Mouse (Mus musculus) kidney, embryonic 16.5 days (tissue): ENCODE results near the gene Gm17455. TPM values are rescaled to one million over a fixed set of nuclear protein-coding genes. Genes with fewer than 3 reads are reported as not detected.

Source experiments
- ATAC-seq: fragments of 200-750 bp; cut with Nextera tagmentation; 2 replicates; pipeline ENCODE4 v1.8.0; 2017; ENCODE audit warnings: moderate TSS enrichment; ENCODE audit not compliant: low FRiP score, low TSS enrichment
- H3K27ac ChIP-seq: fragments of 300-500 bp; sonication (generic); 2 replicates; pipeline ENCODE4 v1.5.1; 2014; ENCODE audit warnings: low read length
- H3K27me3 ChIP-seq: fragments of 300-500 bp; sonication (generic); 2 replicates; pipeline ENCODE4 v1.6.1; 2014; ENCODE audit warnings: low read length, control low read depth, mixed read lengths; ENCODE audit not compliant: insufficient read depth
- H3K36me3 ChIP-seq: fragments of 300-500 bp; sonication (generic); 2 replicates; pipeline ENCODE4 v1.6.1; 2014; ENCODE audit warnings: low read length, control low read depth, mixed read lengths; ENCODE audit not compliant: insufficient read depth
- H3K4me1 ChIP-seq: fragments of 300-500 bp; sonication (generic); 2 replicates; pipeline ENCODE4 v1.6.1; 2014; ENCODE audit warnings: low read length, control low read depth, mixed read lengths; ENCODE audit not compliant: insufficient read depth
- H3K4me2 ChIP-seq: fragments of 300-500 bp; sonication (generic); replicated peaks from 2 replicates; pipeline ENCODE4 v1.6.1; 2014; ENCODE audit warnings: low read depth, low read length
- H3K4me3 ChIP-seq: fragments of 300-500 bp; sonication (generic); 2 replicates; pipeline ENCODE4 v1.5.1; 2014; ENCODE audit warnings: mild to moderate bottlenecking, low read length
- H3K9ac ChIP-seq: fragments of 300-500 bp; sonication (generic); replicated peaks from 2 replicates; pipeline ENCODE4 v1.6.1; 2014; ENCODE audit warnings: low read length
- H3K9me3 ChIP-seq: fragments of 300-500 bp; sonication (generic); 2 replicates; pipeline ENCODE4 v1.6.1; 2016; ENCODE audit warnings: low read length, control low read depth
- WGBS: fragments of 180-500 bp; shearing (Covaris S2); extraction: QIAGEN DNeasy Blood & Tissue Kit; methylation state at CpG from one replicate; pipeline ENCODE4 v1.1.7; 2014; 5-methylcytosine and 5-hydroxymethylcytosine counted together
- polyA plus RNA-seq: library from polyadenylated mRNA; unstranded; fragments of >200 nt; fragmentation: Nextera tagmentation; extraction: Ambion mirVana; gene quantifications from 2 replicates; pipeline ENCODE4 v1.2.1, GENCODE M21; 2015

Gene Gm17455
- polyA plus RNA-seq, 1 experiment from 2014 or later, result 0.81 TPM

GRCm38 (mm10) chr10:60357901-60358300 is 41.6 kb upstream of the Gm17455 start:
- no peak overlapping the region for H3K4me2 ChIP-seq
- no peaks in the 10 kb centered on the region for H3K36me3 ChIP-seq
- no peaks in the 10 kb centered on the region for H3K9me3 ChIP-seq
- WGBS, result 90% methylated on average over 14 of the region's 14 CpGs
- H3K27me3 ChIP-seq, result no peaks in the 10 kb centered on the region
- no peak overlapping the region for H3K9ac ChIP-seq
- no peak for ATAC-seq
- H3K4me3 ChIP-seq, result no peak overlapping the region
- H3K27ac ChIP-seq, result no peak overlapping the region
- peaks cover 12% of the 10 kb centered on the region; the same call in 1 of the 2 replicates for H3K4me1 ChIP-seq

GRCm38 (mm10) chr10:60358776-60359175 is 40.8 kb upstream of the Gm17455 start:
- no peak overlapping the region for H3K4me2 ChIP-seq
- no peak overlapping the region for H3K27ac ChIP-seq
- no peaks in the 10 kb centered on the region for H3K9me3 ChIP-seq
- H3K4me1 ChIP-seq, result peaks cover 12% of the 10 kb centered on the region; the same call in 1 of the 2 replicates
- ATAC-seq, result no peak
- no peak overlapping the region for H3K4me3 ChIP-seq
- H3K9ac ChIP-seq, result no peak overlapping the region
- H3K36me3 ChIP-seq, result no peaks in the 10 kb centered on the region
- no peaks in the 10 kb centered on the region for H3K27me3 ChIP-seq
- 53% methylated on average over 4 of the region's 4 CpGs for WGBS

- no peak overlapping the region for H3K4me3 ChIP-seq
- H3K36me3 ChIP-seq, result no peaks in the 10 kb centered on the region
- no peak for ATAC-seq
- no peak overlapping the region for H3K4me2 ChIP-seq
- no peaks in the 10 kb centered on the region for H3K9me3 ChIP-seq
- no peaks in the 10 kb centered on the region for H3K27me3 ChIP-seq
- peaks cover 12% of the 10 kb centered on the region; the same call in 1 of the 2 replicates for H3K4me1 ChIP-seq
- H3K27ac ChIP-seq, result peak overlapping the region; percentile 45; the same call in 1 of the 2 replicates
- 0 out of 2 replicates have a peak overlapping the region, but pooled peaks have one; percentile 22 for H3K9ac ChIP-seq
- WGBS, result 53% methylated on average over 12 of the region's 12 CpGs
Measured at GRCm38 (mm10) chr10:60361615-60362309, 37.8 kb upstream of the Gm17455 start.

- H3K4me3 ChIP-seq, result no peak overlapping the region
- H3K4me2 ChIP-seq, result no peak overlapping the region
- no peaks in the 10 kb centered on the region for H3K36me3 ChIP-seq
- H3K9me3 ChIP-seq, result no peaks in the 10 kb centered on the region
- ATAC-seq, result no peak
- 0 out of 2 replicates have a peak overlapping the region, but pooled peaks have one; percentile 22 for H3K9ac ChIP-seq
- peaks cover 12% of the 10 kb centered on the region; the same call in 1 of the 2 replicates for H3K4me1 ChIP-seq
- WGBS, result 44% methylated on average over 2 of the region's 2 CpGs
- H3K27me3 ChIP-seq, result no peaks in the 10 kb centered on the region
- H3K27ac ChIP-seq, result peak overlapping the region; percentile 45
Measured at GRCm38 (mm10) chr10:60362310-60362628, 37.3 kb upstream of the Gm17455 start.

GRCm38 (mm10) chr10:60363426-60363825 is 36.1 kb upstream of the Gm17455 start:
- 62% methylated on average over 6 of the region's 6 CpGs for WGBS
- H3K36me3 ChIP-seq, result no peaks in the 10 kb centered on the region

GRCm38 (mm10) chr10:60367145-60367544 is 32.4 kb upstream of the Gm17455 start:
- 65% methylated on average over 2 of the region's 2 CpGs for WGBS
- Histone ChIP-seq H3K9ac (no peak overlapping the region), H3K27ac (no peak overlapping the region), H3K4me2 (no peak overlapping the region), H3K36me3 (no peaks in the 10 kb centered on the region), H3K27me3 (no peaks in the 10 kb centered on the region), H3K4me1 (peaks cover 9% of the 10 kb centered on the region), H3K4me3 (no peak overlapping the region), H3K9me3 (no peaks in the 10 kb centered on the region)
- no peak for ATAC-seq

More at GRCm38 (mm10) chr10:60363426-60363825, 36.1 kb upstream of the Gm17455 start:
- H3K27me3 ChIP-seq, result no peaks in the 10 kb centered on the region
- H3K4me1 ChIP-seq, result peaks cover 12% of the 10 kb centered on the region; the same call in 1 of the 2 replicates
- H3K4me2 ChIP-seq, result no peak overlapping the region
- no peaks in the 10 kb centered on the region for H3K9me3 ChIP-seq
- no peak for ATAC-seq
- no peak overlapping the region for H3K4me3 ChIP-seq
- H3K27ac ChIP-seq, result no peak overlapping the region
- no peak overlapping the region for H3K9ac ChIP-seq

GRCm38 (mm10) chr10:60367904-60368303 is 31.6 kb upstream of the Gm17455 start:
- Histone ChIP-seq H3K27ac (no peak overlapping the region), H3K4me1 (peaks cover 4% of the 10 kb centered on the region; the same call in 1 of the 2 replicates), H3K4me2 (no peak overlapping the region), H3K9ac (no peak overlapping the region), H3K36me3 (no peaks in the 10 kb centered on the region), H3K4me3 (no peak overlapping the region), H3K9me3 (no peaks in the 10 kb centered on the region), H3K27me3 (no peaks in the 10 kb centered on the region)
- ATAC-seq, result no peak
- WGBS, result 75% methylated on average over 4 of the region's 4 CpGs

- Histone ChIP-seq H3K36me3 (no peaks in the 10 kb centered on the region), H3K4me2 (no peak overlapping the region), H3K9ac (no peak overlapping the region; the same call in 1 of the 2 replicates), H3K4me1 (peaks cover 8% of the 10 kb centered on the region), H3K27ac (no peak overlapping the region), H3K27me3 (no peaks in the 10 kb centered on the region), H3K4me3 (no peak overlapping the region), H3K9me3 (no peaks in the 10 kb centered on the region)
- no peak for ATAC-seq
- 79% methylated on average over 6 of the region's 6 CpGs for WGBS
Measured at GRCm38 (mm10) chr10:60369405-60369804, 30.1 kb upstream of the Gm17455 start.

GRCm38 (mm10) chr10:60370098-60370497 is 29.4 kb upstream of the Gm17455 start:
- ATAC-seq, result no peak
- H3K27me3 ChIP-seq, result no peaks in the 10 kb centered on the region

GRCm38 (mm10) chr10:60370601-60371061 is 28.9 kb upstream of the Gm17455 start:
- H3K27ac ChIP-seq, result no peak overlapping the region
- H3K4me2 ChIP-seq, result no peak overlapping the region
- ATAC-seq, result no peak
- WGBS, result 81% methylated on average over 5 of the region's 5 CpGs
- H3K36me3 ChIP-seq, result no peaks in the 10 kb centered on the region
- H3K4me1 ChIP-seq, result peaks cover 8% of the 10 kb centered on the region
- no peaks in the 10 kb centered on the region for H3K9me3 ChIP-seq
- no peaks in the 10 kb centered on the region for H3K27me3 ChIP-seq
- H3K9ac ChIP-seq, result no peak overlapping the region
- H3K4me3 ChIP-seq, result no peak overlapping the region

More at GRCm38 (mm10) chr10:60370098-60370497, 29.4 kb upstream of the Gm17455 start:
- Histone ChIP-seq H3K4me1 (peaks cover 8% of the 10 kb centered on the region), H3K9me3 (no peaks in the 10 kb centered on the region), H3K4me2 (no peak overlapping the region), H3K36me3 (no peaks in the 10 kb centered on the region), H3K4me3 (no peak overlapping the region), H3K9ac (no peak overlapping the region), H3K27ac (no peak overlapping the region)
- WGBS, result 73% methylated on average over 2 of the region's 2 CpGs
